ENCODE assay signal across 8 mouse cellular contexts in genomic region chr11:75190905-75191441, GRCm38 (mm10). TPM values are rescaled to one million over a fixed set of nuclear protein-coding genes. Genes with fewer than 3 reads are reported as not detected.
DNase-seq lines count a peak whose midpoint lies in the region; ATAC-seq and TF ChIP-seq lines count a peak whose summit lies in the region.

Gene Dph1 (minus strand): TSS chr11:75191241.

- ATAC-seq in lung, embryonic 15.5 days (ENCODE audit: borderline replicate concordance, extremely low read depth, low FRiP score, low TSS enrichment): no peak
- ATAC-seq in limb, embryonic 13.5 days (ENCODE audit: low FRiP score, low read depth): no peak
- ATAC-seq in stomach, postnatal 0 days (ENCODE audit: low FRiP score, low TSS enrichment): no peak

- TF ChIP-seq CTCF in brain, embryonic 14.5 days (IDR thresholded peaks at IDR 0.05; ENCODE audit: borderline replicate concordance, extremely low read depth, insufficient read depth, insufficient read length): no peak
- no peak for TF ChIP-seq CTCF in stomach, postnatal 0 days (IDR thresholded peaks at IDR 0.05; ENCODE audit: low read depth)

- H3K27me3 ChIP-seq in lung, embryonic 15.5 days: peaks cover 45% of the 10 kb centered on the region
- H3K27me3 ChIP-seq in limb, embryonic 13.5 days: peaks cover 46% of the 10 kb centered on the region
- peaks cover 7% of the 10 kb centered on the region; the same call in 1 of the 2 replicates for H3K27me3 ChIP-seq in stomach, postnatal 0 days (ENCODE audit: control insufficient read depth, insufficient read depth, low read length)

- intact Hi-C loops in heart, postnatal 10 days (cut with DNase I): loop anchor here (5.0 kb wide), 1 partner anchor 211 kb away; no protein-coding TSS in a partner anchor

- no peaks in the 10 kb centered on the region for H3K36me3 ChIP-seq in lung, embryonic 15.5 days
- H3K36me3 ChIP-seq in limb, embryonic 13.5 days: no peaks in the 10 kb centered on the region
- H3K36me3 ChIP-seq in stomach, postnatal 0 days (ENCODE audit: control insufficient read depth, insufficient read depth, low read length): no peaks in the 10 kb centered on the region

- no peak for TF ChIP-seq POLR2A in brain, embryonic 14.5 days (IDR thresholded peaks at IDR 0.05; ENCODE audit: borderline replicate concordance, extremely low read depth, insufficient read depth, insufficient read length, poor library complexity, severe bottlenecking)

- peak within 1 kb of the TSS; percentile 69 for H3K4me3 ChIP-seq in lung, embryonic 15.5 days
- peak within 1 kb of the TSS; percentile 65 for H3K4me3 ChIP-seq in limb, embryonic 13.5 days
- H3K4me3 ChIP-seq in stomach, postnatal 0 days (ENCODE audit: low read depth, low read length): peak within 1 kb of the TSS; percentile 59

- peak within 1 kb of the TSS; percentile 56 for H3K9ac ChIP-seq in lung, embryonic 15.5 days
- peak within 1 kb of the TSS; percentile 77 for H3K9ac ChIP-seq in limb, embryonic 13.5 days
- H3K9ac ChIP-seq in stomach, postnatal 0 days (ENCODE audit: low read length): peak within 1 kb of the TSS; percentile 56

- no peak for TF ChIP-seq EP300 in stomach, postnatal 0 days (optimal IDR thresholded peaks at IDR 0.05)

- DNase-seq in lung, postnatal 36 days: no peak
- no peak for DNase-seq in brain, embryonic 14.5 days (ENCODE audit: low read depth)
- no peak for DNase-seq in heart, postnatal 10 days
- no peak for DNase-seq in stomach, postnatal 0 days (ENCODE audit: low spot score)
- DNase-seq in kidney, postnatal 4 days: no peak
- no peak for DNase-seq in right cerebral cortex, adult 18-20 months

- no peaks in the 10 kb centered on the region for H3K9me3 ChIP-seq in lung, embryonic 15.5 days
- no peaks in the 10 kb centered on the region for H3K9me3 ChIP-seq in limb, embryonic 13.5 days
- H3K9me3 ChIP-seq in stomach, postnatal 0 days (ENCODE audit: control insufficient read depth, low read length): no peaks in the 10 kb centered on the region

- 57% methylated on average over 5 of the region's 5 CpGs for WGBS in lung, embryonic 15.5 days
- 50% methylated on average over 5 of the region's 5 CpGs for WGBS in limb, embryonic 13.5 days
- 58% methylated on average over 5 of the region's 5 CpGs for WGBS in stomach, postnatal 0 days

- peaks cover 48% of the 10 kb centered on the region for H3K4me1 ChIP-seq in lung, embryonic 15.5 days
- H3K4me1 ChIP-seq in limb, embryonic 13.5 days: peaks cover 47% of the 10 kb centered on the region
- H3K4me1 ChIP-seq in stomach, postnatal 0 days (replicated peaks; ENCODE audit: control insufficient read depth, insufficient read depth): peaks cover 10% of the 10 kb centered on the region; the same call in 1 of the 2 replicates

- H3K4me2 ChIP-seq in lung, embryonic 15.5 days: peak within 1 kb of the TSS; percentile 87
- peak within 1 kb of the TSS; percentile 80 for H3K4me2 ChIP-seq in limb, embryonic 13.5 days (replicated peaks)
- H3K4me2 ChIP-seq in stomach, postnatal 0 days (replicated peaks; ENCODE audit: low read depth): peak within 1 kb of the TSS; percentile 87

- no peak within 1 kb of the TSS for H3K27ac ChIP-seq in lung, embryonic 15.5 days
- no peak within 1 kb of the TSS for H3K27ac ChIP-seq in limb, embryonic 13.5 days
- peak within 1 kb of the TSS; percentile 42; the same call in 1 of the 2 replicates for H3K27ac ChIP-seq in stomach, postnatal 0 days (replicated peaks)

RNA-seq across cellular contexts. Expression of gene Dph1, which starts in this region (rescaled TPM):
- 20.4 and 21.0 TPM in 2 replicates for polyA plus RNA-seq in lung, embryonic 15.5 days (2015; fragmentation: Nextera tagmentation; extraction: Ambion mirVana)
- 19.3 and 23.9 TPM in 2 replicates for polyA plus RNA-seq in brain, embryonic 14.5 days (2012; rRNA removed)
- 10 to 100 TPM; 13.9 to 15.6 TPM for total RNA-seq in heart, postnatal 10 days (2021)
- 23.9 and 24.9 TPM in 2 replicates for polyA plus RNA-seq in limb, embryonic 13.5 days (2015; fragmentation: Nextera tagmentation; extraction: Ambion mirVana)
- polyA plus RNA-seq in stomach, postnatal 0 days (2015; fragmentation: Nextera tagmentation; extraction: Ambion mirVana): 15.2 and 15.8 TPM in 2 replicates
